Mouse (Mus musculus) testis, postnatal 10 days (tissue): Measurements from ENCODE around the gene Crxos.

ENCODE experiments used
- DNase-seq: peaks from one replicate; pipeline ENCODE4 v3.0.0; 2021; ENCODE audit warnings: low spot score

Crxos gene

DNA sequence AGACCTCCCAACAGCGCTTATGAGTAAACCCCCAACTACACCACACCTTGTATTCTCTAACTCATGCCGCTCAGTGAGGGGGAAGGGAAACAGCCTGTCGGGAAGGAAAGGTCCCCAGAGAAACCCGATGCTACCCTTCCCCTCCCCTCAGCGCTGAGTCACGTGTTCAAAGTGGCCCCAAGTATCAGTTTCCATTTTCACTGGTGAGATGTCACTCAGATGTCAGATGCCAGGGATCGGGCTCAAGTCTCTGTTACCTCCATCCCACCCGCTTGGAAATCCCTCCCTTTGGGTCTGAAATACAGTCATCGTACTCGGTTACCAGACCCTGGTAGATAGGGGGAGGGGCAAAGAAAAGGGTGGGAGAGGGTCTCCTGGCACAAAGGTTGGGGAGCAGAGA is 39.4 kb downstream of the Crxos start:
- DNase-seq: no peak

DNA sequence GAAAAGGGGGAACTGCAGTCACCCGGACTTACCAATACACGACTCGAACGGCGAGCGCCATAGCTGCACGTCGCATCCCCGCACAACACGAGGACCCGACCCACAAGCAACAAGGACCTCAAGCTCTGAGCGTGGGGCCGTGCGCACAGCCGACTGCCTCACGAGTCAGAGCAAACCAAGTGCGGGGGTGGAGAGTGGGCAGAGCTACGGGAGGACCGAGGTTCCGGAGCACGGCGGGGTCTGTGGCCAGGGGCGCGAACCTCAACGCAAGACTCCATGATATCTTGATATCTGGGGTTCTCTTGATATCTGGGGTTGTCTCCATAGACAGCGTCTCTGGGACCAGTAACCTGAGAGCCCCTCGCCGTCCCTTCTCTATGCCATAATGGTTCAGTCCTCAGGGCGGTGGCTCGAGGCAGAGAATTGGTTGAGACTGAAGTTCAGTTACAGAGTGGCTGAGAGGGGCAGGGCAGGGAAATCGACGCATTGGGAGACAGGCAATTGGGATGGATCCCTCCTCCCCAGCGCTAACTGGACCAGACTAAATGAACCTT is 39.9 kb downstream of the Crxos start, which contains the start of gene Selenow:
Selenow (minus strand) TSS at position 183 of the 554 bp plus-strand sequence.
- DNase-seq: peak; percentile 90

DNA sequence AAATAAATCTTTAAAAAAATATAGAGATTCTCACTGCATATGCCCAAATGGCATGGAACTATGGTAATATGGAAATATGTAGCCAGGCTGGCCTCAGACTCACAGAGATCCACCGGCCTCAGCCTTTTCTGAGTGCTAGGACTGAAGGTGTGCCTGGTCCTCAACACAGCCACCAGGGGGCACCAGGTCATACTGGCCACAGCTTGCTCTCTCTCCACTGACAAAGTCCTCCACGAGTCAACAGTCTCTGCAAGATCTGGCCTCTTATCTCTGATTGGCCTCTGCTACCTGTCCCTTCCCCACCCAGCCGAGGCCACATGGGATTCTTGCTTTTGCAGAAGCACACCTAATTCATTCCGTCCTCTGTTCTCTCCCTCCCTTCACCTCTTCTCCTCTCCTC is 47.5 kb downstream of the Crxos start:
- DNase-seq: peak; percentile 82

DNA sequence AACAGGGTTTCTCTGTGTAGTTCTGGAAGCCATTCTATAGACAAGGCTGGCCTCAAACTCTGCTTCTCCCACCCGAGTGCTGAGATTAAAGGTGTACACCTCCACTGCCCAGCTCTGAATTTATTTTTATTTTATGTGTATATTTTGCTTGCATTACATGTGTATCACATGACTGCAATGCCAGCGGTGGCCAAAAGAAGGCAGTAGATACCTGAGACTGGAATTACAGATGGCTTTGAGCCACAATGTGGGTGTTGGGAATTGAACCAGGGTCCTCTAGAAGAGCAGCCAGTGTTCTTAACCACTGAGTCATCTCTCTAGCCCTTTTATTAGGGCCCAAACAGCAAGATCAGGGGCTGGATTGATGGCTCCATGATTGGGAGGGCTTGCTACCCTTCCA is 48.1 kb downstream of the Crxos start:
- no peak for DNase-seq

DNA sequence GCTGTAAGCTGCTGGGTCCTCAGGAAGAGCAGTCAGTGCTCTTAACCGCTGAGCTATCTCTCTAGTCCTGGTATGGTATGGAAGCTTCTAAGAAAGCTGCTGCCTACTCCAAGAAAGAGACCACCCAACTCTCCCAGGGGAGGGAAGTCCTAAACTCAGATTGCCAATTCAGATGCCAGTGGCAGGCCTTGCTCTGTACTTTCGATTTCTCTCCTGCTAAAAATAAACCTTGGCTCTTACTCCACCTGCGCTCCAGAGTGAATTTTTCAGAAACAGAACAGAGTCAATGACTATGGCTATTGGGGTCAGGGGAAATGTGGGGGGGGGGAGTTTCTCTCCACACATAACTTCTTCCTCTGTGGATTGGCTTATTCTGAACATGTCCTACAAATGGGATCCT is 49.2 kb downstream of the Crxos start:
- DNase-seq: no peak

DNA sequence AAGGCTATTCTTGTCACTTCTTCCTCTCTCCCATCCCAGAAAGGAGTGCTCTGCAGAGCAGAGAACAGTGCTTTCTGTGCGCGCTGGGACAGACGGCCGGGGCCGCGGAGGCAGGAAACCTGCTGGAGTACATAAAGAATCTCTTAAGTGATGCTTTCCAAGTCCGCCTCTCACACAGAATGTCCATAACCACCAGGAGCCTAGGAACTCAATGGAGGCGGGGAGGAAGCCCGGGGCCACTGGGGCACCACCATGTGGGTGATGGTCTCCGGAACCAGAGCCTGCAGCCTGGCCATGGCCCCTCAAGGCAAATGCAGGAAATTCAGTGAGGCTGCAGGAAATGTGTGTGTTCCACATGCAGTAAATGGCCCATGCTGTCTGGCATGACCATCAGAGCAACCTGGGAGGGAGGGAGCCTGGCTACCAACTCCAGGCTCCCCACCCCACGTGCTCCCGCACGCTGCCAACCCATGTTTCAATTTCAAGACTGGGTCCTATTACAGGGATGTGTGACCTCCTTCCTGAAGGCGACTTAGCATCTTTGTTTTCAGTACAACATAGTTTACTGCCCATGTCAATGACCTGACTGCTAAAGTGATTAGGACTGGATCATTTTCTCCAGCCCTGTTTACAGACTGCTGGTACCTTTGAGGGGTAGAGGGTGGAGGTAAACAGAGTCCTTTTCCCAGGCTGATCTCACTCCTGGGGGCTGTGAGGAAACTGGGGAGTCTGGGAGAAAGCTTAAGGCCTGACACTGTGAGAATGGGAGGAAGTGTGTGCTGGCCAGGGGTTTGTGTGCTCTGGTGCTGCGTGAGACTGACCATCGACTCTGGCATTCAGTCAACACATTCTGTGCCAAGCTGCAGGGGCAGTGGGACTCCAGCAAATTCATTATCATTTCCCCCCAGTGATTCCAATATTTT is 51.3 kb downstream of the Crxos start:
- DNase-seq: no peak

DNA sequence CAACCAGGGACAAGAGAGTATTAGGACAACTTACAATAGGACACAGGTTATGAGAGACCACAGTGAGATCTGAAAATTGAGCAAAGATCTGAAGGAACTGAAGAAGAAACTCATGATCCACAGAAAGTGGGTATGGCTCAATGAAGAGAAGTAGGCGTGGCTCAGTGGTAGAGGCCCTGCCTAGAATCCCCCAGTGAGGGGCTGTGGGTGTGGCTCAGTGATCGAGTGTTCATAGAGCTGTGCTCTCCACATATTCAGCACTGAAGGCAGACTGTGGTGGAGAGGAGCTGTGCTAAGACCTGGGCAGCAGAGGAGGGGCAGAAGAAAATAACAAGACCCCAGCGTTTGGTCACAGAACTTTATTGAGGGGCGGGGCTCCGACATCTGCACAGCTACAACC is 55.1 kb downstream of the Crxos start:
- DNase-seq: no peak

DNA sequence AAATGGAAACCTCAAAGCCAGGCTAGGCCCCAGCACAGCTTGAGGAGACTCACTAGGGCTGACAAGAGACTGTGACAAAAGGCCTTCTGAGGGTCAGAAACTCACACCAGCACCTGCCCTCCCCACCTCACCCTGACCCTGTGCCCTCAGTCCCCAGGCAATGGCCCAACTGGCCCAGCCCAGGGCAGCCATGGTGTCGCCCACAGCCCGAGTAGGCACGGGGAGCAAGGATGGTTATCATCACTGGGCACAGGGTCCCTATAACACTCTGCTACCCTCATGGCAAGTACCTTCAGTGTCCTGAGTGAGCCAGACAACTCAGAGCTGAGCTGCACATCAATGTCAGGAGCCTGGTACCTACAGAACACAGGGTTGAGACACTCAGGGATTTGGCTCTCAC is 56.2 kb downstream of the Crxos start:
- DNase-seq: no peak

DNA sequence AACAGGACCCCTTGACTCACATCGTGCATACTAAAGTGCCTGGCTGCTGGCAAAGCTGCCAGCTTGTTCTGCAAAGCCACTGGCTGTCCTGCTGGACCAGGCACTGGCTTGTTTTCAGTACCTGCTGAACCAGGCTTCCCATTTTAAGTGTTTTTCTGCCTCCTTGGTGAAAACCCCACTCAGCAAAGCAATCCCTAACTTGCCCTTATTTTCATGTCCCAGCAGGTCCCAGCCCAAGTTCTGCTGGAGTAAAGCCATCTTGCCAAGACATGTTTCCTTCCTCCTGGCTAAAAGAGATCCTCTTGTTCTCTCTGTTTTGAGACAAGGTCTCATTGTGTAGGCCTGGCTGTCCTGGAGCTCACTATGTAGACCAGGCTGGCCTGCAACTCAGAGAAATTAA is 61.9 kb downstream of the Crxos start:
- DNase-seq: no peak

DNA sequence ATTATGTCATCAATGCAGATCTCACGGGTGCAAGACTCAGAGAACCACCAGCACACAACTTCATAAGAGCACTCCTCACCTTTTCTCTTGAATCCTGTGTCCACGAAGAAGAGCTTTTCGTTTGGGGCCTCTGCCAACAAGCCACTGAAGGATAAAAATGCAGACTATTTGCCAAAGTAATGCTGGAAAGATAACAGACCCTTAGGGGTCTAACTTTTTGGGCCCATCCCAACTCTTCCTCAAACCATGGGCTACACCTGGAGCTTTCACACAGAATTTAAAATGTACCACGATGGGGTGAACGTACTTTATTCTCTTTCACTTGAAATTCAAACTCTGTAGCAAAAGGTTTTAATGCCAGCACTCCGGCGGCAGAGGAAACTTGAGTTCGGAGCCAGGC is 62.8 kb downstream of the Crxos start:
- DNase-seq: no peak

DNA sequence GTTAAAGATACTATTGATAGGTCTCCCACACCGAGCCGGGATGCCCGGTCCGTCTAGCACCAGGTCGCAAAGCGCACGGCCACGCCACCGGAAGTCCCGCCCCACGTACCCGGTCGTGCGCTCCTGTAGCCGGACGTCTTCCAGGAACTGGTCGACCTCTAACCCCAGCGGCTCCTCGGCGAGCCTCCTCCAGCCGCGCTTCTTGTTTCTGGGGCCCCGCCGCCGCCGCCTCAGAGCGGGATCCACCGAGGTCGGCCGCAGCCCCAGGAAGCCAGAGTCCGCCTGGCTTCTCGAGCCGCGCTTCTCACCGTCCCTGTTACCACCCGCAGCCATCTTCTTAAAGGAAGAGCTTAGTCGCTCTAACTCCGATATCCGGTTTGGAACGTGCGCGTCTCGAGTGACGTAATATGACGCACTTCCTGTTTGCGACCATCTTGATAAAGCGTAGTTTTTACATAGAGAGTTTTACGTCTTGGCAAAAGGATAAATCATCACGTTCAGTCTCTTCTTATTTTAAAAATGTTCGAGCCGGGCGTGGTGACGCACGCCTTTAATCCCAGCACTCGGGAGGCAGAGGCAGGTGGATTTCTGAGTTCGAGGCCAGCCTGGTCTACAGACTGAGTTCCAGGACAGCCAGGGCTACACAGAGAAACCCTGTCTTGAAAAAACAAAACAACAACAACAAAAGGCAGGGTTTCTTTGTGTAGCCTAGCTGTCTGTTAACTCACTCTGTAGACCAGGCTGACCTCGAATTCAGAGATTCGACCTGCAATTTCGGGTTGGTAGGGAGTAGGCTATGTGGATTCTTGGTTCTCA is 63.5 kb downstream of the Crxos start, which contains the start of gene Nop53:
Nop53 (minus strand) TSS at position 354 of the 816 bp plus-strand sequence.
- DNase-seq: peak; percentile 92

DNA sequence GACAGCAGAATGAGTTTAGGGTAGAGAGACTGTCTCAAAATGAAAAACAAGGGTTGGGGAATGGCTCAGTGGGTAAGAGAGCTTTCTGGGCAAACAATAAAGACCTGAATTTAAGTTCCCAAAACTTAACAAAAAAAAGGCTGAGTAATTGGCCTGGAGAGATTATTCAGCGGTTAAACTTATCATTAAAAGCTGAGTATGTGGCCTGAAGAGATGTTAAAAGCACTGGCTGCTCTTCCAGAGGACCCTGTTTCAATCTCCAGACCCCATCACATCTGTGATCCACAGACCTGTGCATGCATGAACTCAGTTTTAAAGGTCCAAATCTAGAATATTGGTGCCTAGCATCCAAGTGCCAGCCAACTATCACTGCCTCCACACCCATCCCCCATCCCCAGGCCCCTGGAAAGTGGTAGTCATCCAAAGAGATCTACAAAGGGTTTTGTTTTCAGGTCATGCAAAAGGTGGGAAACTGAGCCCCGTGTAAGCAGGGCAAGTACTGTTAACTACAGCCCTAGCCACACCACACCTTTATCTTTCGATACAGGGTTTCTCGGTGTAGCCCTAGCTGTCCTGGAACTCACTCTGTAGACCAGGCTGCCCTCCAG is 65.3 kb downstream of the Crxos start:
- no peak for DNase-seq

DNA sequence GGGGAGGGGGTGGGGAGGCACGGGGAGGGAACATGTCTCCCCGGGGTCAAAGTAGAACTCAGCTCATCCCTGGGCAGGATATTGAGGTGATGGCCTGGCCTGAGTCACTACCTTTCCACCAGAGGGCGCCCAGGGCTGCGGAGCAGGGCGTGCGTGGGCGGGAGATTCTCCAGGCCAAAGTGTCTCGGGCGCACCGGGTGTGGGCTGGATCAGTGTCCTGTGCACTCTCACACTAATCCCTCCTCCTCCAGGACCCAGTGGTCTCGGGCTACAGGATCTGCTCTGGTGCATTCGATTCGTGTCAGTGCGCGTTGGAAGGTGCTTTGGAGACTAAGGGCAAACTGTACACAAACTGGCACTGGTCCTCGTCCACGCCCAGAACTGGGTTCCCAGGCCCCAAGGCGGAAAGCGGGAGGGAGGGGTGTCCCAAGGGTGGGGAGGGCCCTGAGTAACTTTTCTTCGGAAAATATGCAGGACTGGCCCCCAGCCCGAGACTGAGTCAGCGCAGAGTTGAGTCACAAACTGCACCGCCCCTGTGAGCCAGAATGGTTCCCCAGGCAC is 66.0 kb downstream of the Crxos start:
- peak; percentile 95 for DNase-seq

DNA sequence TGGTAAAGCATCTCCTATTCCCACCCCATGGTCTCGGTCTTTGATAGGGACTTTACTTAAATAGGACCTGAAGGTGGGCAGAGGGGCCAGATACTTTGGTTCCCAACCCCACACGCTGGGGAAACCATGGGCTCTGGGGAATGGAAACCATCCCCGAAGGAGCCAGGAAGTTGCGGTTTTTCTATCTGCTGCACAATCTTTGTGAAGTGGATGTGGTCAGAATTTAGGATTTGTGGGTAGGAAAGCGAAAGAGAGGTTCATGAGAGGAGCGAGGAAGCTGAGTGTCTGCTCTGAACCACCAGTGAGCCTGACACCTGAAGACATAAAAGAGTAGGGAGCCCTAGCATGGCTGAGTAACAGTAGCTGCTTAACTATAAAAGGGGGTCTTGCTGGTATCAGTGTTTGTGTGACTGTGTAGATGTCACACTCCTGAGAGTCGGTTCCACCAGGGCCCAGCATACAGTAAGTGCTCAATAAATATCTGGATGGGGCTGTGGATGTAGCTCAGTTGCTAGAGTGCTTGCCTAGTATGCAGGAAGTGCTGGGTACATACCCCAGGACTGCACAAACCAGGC is 66.9 kb downstream of the Crxos start:
- no peak for DNase-seq

DNA sequence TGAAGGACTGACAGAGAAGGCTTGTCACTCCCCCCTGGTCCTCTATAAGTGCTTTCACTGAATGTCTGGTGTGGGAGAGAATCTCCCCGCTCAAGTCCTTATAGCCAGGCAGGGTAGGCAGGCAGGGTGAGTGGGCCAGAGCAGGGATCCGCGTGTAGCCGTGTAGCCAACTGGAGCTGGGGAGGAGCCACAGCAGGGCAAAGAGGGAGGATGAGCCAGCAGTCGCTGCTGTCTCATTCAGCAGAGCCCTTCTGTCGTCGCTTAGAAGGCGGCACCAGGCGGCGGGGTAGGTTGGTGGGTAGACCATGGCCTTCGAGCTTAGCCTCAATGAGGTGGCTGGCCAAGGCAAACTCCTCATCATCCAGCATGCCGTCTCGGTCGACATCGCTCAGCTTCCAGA is 67.6 kb downstream of the Crxos start:
- no peak for DNase-seq

DNA sequence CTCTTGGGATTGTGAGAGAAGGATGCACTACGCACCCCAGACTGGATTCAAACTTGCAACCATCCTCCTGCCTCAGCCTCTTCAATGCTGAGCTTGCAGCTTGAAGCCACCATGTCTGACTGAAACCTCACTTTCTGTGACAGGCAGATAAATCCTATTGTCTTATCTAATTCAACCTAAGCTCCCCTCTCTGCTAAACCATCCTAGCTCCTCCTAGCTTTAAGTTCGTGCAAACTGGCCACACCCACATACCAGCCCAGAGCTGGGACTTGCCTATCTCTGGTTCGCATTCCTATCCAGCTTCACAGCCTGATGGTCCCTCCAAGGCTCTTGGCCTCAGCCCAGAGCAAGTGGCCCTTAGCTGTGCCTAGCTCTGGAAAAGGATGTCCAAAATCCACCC is 70.0 kb downstream of the Crxos start:
- peak; percentile 38 for DNase-seq
